Mouse (Mus musculus) heart, embryonic 15.5 days (tissue): ENCODE data around the gene Cactin. TPM values are rescaled to one million over a fixed set of nuclear protein-coding genes. Genes with fewer than 3 reads are reported as not detected.
A peak's percentile ranks its signal among the peaks of the same experiment; 100 is the strongest.

Experiments used
- ATAC-seq: fragments of 200-750 bp; cut with Nextera tagmentation; replicated peaks from 2 replicates; pipeline ENCODE4 v1.8.0; 2017; ENCODE audit warnings: low read depth, moderate TSS enrichment; ENCODE audit not compliant: insufficient number of reproducible peaks, insufficient read depth, low FRiP score
- H3K27ac ChIP-seq: fragments of 300-500 bp; sonication (generic); 2 replicates; pipeline ENCODE4 v1.5.1; 2015; ENCODE audit warnings: mild to moderate bottlenecking, inconsistent platforms
- H3K27me3 ChIP-seq: fragments of 300-500 bp; sonication (generic); 2 replicates; pipeline ENCODE4 v1.6.1; 2015; ENCODE audit warnings: inconsistent platforms
- H3K36me3 ChIP-seq: fragments of 300-500 bp; sonication (generic); 2 replicates; pipeline ENCODE4 v1.6.1; 2015; ENCODE audit warnings: mild to moderate bottlenecking, inconsistent platforms
- H3K4me1 ChIP-seq: fragments of 300-500 bp; sonication (generic); replicated peaks from 2 replicates; pipeline ENCODE4 v1.6.1; 2015; ENCODE audit warnings: inconsistent platforms
- H3K4me2 ChIP-seq: fragments of 300-500 bp; sonication (generic); 2 replicates; pipeline ENCODE4 v1.6.1; 2015; ENCODE audit warnings: inconsistent platforms, mild to moderate bottlenecking, moderate library complexity
- H3K4me3 ChIP-seq: fragments of 300-500 bp; sonication (generic); 2 replicates; pipeline ENCODE4 v1.5.1; 2015; ENCODE audit warnings: mild to moderate bottlenecking, inconsistent platforms
- H3K9ac ChIP-seq: fragments of 300-500 bp; sonication (generic); 2 replicates; pipeline ENCODE4 v1.6.1; 2015; ENCODE audit warnings: mild to moderate bottlenecking, inconsistent platforms
- H3K9me3 ChIP-seq: fragments of 300-500 bp; sonication (generic); replicated peaks from 2 replicates; pipeline ENCODE4 v1.6.1; 2016; ENCODE audit warnings: inconsistent platforms
- WGBS: fragments of 180-500 bp; shearing (Covaris S2); methylation state at CpG from one replicate; pipeline ENCODE4 v1.1.7; 2015; ENCODE audit warnings: mixed read lengths; 5-methylcytosine and 5-hydroxymethylcytosine counted together
- microRNA-seq: library from miRNA; unstranded; fragments of <30 nt; microRNA quantifications from one replicate; pipeline ENCODE4, GENCODE M21; 2016
- polyA plus RNA-seq: library from polyadenylated mRNA; unstranded; fragments of >200 nt; fragmentation: Nextera tagmentation; extraction: Ambion mirVana; gene quantifications from 2 replicates; pipeline ENCODE4 v1.2.1, GENCODE M21; 2015

The Cactin gene
- polyA plus RNA-seq, 1 experiment from 2014 or later: 23.5 TPM

DNA sequence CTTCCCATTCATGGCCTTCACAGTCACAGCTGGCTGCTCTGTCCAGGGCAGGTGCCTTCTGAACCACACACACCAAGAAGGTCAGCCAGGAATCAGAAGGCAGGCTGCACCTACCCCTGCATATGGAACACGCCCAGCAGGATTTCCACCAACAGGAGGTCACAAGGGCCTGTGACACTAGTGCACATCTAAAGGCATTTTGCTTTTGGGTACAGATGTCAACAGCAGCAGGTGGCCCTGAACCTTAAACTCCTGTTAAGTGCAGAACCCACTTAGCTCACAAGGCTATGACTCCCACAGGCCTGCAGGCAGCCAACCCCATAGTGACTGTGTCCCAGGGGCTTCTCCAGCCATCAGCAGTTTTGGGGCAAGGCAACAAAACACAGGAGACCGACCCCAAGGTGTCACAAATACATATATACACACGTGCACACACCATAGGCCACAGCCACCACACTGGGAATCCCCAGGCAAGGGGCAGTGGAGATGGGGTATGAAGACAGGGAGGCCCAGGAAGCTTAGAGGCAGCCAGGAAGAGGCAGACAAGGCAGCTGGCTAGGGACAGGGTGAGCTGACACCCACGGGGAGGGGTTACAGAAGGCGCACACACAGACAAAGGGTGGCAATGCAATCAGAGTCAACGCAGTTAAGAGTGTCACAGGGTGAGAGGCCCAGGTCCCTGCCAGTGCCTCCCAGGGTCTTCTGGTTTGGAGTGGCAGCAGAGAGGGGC is 45.7 kb downstream of the Cactin start:
- Histone ChIP-seq H3K4me3 (no peak overlapping the region), H3K36me3 (peaks cover 50% of the 10 kb centered on the region), H3K4me1 (peaks cover 52% of the 10 kb centered on the region), H3K9ac (no peak overlapping the region), H3K27ac (peak overlapping the region; percentile 93), H3K9me3 (no peaks in the 10 kb centered on the region), H3K27me3 (no peaks in the 10 kb centered on the region), H3K4me2 (no peak overlapping the region)
- ATAC-seq: no peak
- WGBS: 69% methylated on average over 6 of the region's 6 CpGs

DNA sequence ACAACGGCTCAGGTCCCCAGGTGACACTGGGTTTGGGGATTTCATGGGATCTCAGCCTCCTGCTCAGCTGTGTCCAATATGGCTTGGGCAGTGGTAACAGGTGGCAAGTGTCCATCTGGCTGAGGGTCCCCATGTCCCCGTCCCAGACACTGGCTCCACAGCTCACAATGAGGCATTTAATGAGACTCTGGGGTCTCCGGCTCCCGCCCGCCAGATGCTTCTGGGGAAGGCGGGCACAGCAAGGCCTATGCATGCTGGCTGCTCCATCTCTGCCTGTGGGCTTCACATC is 46.2 kb downstream of the Cactin start:
- no peak overlapping the region for H3K4me2 ChIP-seq
- peaks cover 48% of the 10 kb centered on the region for H3K4me1 ChIP-seq
- no peak overlapping the region for H3K4me3 ChIP-seq
- H3K27ac ChIP-seq: no peak overlapping the region
- no peaks in the 10 kb centered on the region for H3K9me3 ChIP-seq
- WGBS: 89% methylated on average over 6 of the region's 6 CpGs
- no peaks in the 10 kb centered on the region for H3K27me3 ChIP-seq
- peaks cover 53% of the 10 kb centered on the region for H3K36me3 ChIP-seq
- H3K9ac ChIP-seq: no peak overlapping the region
- no peak for ATAC-seq

DNA sequence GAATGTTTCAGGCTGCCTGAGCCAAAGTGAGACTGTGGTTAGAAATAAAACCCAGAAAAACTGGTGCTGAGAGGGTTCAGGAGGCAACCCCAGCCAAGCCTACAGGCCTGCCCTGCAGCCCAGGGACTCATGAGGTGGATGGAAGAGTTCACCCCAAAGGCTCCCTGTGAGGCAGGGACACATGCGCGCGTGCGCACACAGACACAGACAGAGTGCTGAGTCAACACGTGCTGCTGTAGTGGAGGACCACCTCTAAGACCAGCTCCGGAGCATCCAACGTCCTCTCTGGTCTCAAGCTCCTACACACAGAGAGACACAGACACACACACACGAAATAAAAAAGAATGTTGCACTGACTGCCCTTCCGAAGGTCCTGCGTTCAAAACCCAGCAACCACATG is 54.4 kb downstream of the Cactin start:
- ATAC-seq: no peak
- whole genome bisulfite sequencing: 89% methylated on average over 10 of the region's 10 CpGs

More for the DNA sequence above, 54.4 kb downstream of the Cactin start:
- H3K9ac ChIP-seq: no peak overlapping the region
- H3K36me3 ChIP-seq: peaks cover 43% of the 10 kb centered on the region
- H3K4me1 ChIP-seq: peaks cover 30% of the 10 kb centered on the region
- H3K27ac ChIP-seq: no peak overlapping the region
- no peaks in the 10 kb centered on the region for H3K9me3 ChIP-seq
- no peak overlapping the region for H3K4me2 ChIP-seq
- H3K4me3 ChIP-seq: no peak overlapping the region
- no peaks in the 10 kb centered on the region for H3K27me3 ChIP-seq

Small RNA genes lying within 50 kb of the gene (microRNA-seq; reads per million reads assigned to microRNA genes)
- gene Mir3057: 12.4 reads per million, percentile 27 among the genes with 10 or more reads in this experiment

Other genes starting within 250 kb of the Cactin start
- gene Creb3l3, start 222.2 kb upstream of the Cactin start, polyA plus RNA-seq: 0.48 and 0.99 TPM in 2 replicates
- 130 and 153 TPM in 2 replicates for gene Map2k2, start 215.2 kb upstream of the Cactin start, polyA plus RNA-seq
- gene Zbtb7a, start 185.9 kb upstream of the Cactin start, polyA plus RNA-seq: 25.6 and 31.0 TPM in 2 replicates
- 29.1 and 41.6 TPM in 2 replicates for gene Pias4, start 153.2 kb upstream of the Cactin start, polyA plus RNA-seq
- gene Eef2, start 144.5 kb upstream of the Cactin start, polyA plus RNA-seq: 350 and 441 TPM in 2 replicates
- gene Dapk3, start 138.1 kb upstream of the Cactin start, polyA plus RNA-seq: 38.4 and 43.1 TPM in 2 replicates
- not detected in 2 replicates for gene 4930442H23Rik, start 137.3 kb upstream of the Cactin start, polyA plus RNA-seq
- gene Nmrk2, start 119.1 kb upstream of the Cactin start, polyA plus RNA-seq: 7.3 and 9.1 TPM in 2 replicates
- 0.25 and 1.1 TPM in 2 replicates for gene Atcay, start 90.3 kb upstream of the Cactin start, polyA plus RNA-seq
- gene Zfr2, start 87.9 kb upstream of the Cactin start, polyA plus RNA-seq: 6.0 and 7.5 TPM in 2 replicates
- 1.6 and 3.6 TPM in 2 replicates for gene Matk, start 68.2 kb upstream of the Cactin start, polyA plus RNA-seq
- 208 and 226 TPM in 2 replicates for gene Mrpl54, start 54.2 kb upstream of the Cactin start, polyA plus RNA-seq
- 42.3 and 61.2 TPM in 2 replicates for gene Apba3, start 54.1 kb upstream of the Cactin start, polyA plus RNA-seq
- 3.2 and 4.3 TPM in 2 replicates for gene Tjp3, start 29.5 kb upstream of the Cactin start, polyA plus RNA-seq
- gene Pip5k1c, start 28.1 kb upstream of the Cactin start, polyA plus RNA-seq: 26.2 and 38.2 TPM in 2 replicates
- 11.3 and 17.9 TPM in 2 replicates for gene Tbxa2r, start 7.6 kb downstream of the Cactin start, polyA plus RNA-seq
- gene Gipc3, start 22.2 kb downstream of the Cactin start, polyA plus RNA-seq: 0.04 TPM in 1 of 2 replicates, not detected in the other
- gene Hmg20b, start 29.4 kb downstream of the Cactin start, polyA plus RNA-seq: 82.8 and 83.4 TPM in 2 replicates
- gene Mfsd12, start 36.4 kb downstream of the Cactin start, polyA plus RNA-seq: 11.7 and 22.3 TPM in 2 replicates
- 0.81 and 2.2 TPM in 2 replicates for gene 4930404N11Rik, start 44.7 kb downstream of the Cactin start, polyA plus RNA-seq
- gene Fzr1, start 57.4 kb downstream of the Cactin start, polyA plus RNA-seq: 66.5 and 84.1 TPM in 2 replicates
- gene Dohh, start 63.3 kb downstream of the Cactin start, polyA plus RNA-seq: 65.2 and 79.9 TPM in 2 replicates
- 2.2 and 2.3 TPM in 2 replicates for gene Gm48551, start 63.4 kb downstream of the Cactin start, polyA plus RNA-seq
- gene Gm48552, start 67.9 kb downstream of the Cactin start, polyA plus RNA-seq: 0.84 and 0.91 TPM in 2 replicates
- gene Smim24, start 71.9 kb downstream of the Cactin start, polyA plus RNA-seq: 3.9 and 4.1 TPM in 2 replicates
- 60.9 and 71.2 TPM in 2 replicates for gene Nfic, start 134.5 kb downstream of the Cactin start, polyA plus RNA-seq
- gene Celf5, start 161.6 kb downstream of the Cactin start, polyA plus RNA-seq: 0.08 and 0.41 TPM in 2 replicates
- gene Ncln, start 175.3 kb downstream of the Cactin start, polyA plus RNA-seq: 43.6 and 63.4 TPM in 2 replicates
- 0.47 and 1.5 TPM in 2 replicates for gene S1pr4, start 179.0 kb downstream of the Cactin start, polyA plus RNA-seq
- gene Gna15, start 203.1 kb downstream of the Cactin start, polyA plus RNA-seq: 0.64 and 1.6 TPM in 2 replicates
- 52.1 and 64.1 TPM in 2 replicates for gene Gna11, start 224.1 kb downstream of the Cactin start, polyA plus RNA-seq
- 650 and 761 TPM in 2 replicates for gene Aes, start 238.4 kb downstream of the Cactin start, polyA plus RNA-seq